Mouse (Mus musculus) kidney, adult 18-20 months (tissue): ENCODE data around the gene Gm973.
"Not testable (repeated sequence)": the region's sequence is repeated elsewhere in the genome, so short reads cannot be mapped to it uniquely, and the experiment has no call there.

Experiments
- DNase-seq: peaks from one replicate; pipeline ENCODE4 v3.0.0; 2021

Gene Gm973

GRCm38 (mm10) chr1:59593622-59594035 lies 77.6 kb downstream of the Gm973 start:
- DNase-seq: no peak

- no peak for DNase-seq
Measured at GRCm38 (mm10) chr1:59594586-59595266, 78.7 kb downstream of the Gm973 start.

- no peak for DNase-seq
Measured at GRCm38 (mm10) chr1:59595609-59596008, 79.5 kb downstream of the Gm973 start.

- no peak for DNase-seq
Measured at GRCm38 (mm10) chr1:59602531-59603416, 86.7 kb downstream of the Gm973 start.

- no peak for DNase-seq
Measured at GRCm38 (mm10) chr1:59603417-59603712, 87.3 kb downstream of the Gm973 start.

GRCm38 (mm10) chr1:59603893-59604292 lies 87.8 kb downstream of the Gm973 start:
- no peak for DNase-seq

GRCm38 (mm10) chr1:59606479-59606878 lies 90.4 kb downstream of the Gm973 start:
- DNase-seq: no peak

GRCm38 (mm10) chr1:59607071-59607470 lies 91.0 kb downstream of the Gm973 start:
- no peak for DNase-seq

- DNase-seq: no peak
Measured at GRCm38 (mm10) chr1:59608125-59608762, 92.2 kb downstream of the Gm973 start.

GRCm38 (mm10) chr1:59608920-59609319 lies 92.9 kb downstream of the Gm973 start:
- no peak for DNase-seq

- no peak for DNase-seq
Measured at GRCm38 (mm10) chr1:59609458-59609857, 93.4 kb downstream of the Gm973 start.

- peak; percentile 45 for DNase-seq
Measured at GRCm38 (mm10) chr1:59609896-59610295, 93.8 kb downstream of the Gm973 start.

- no peak for DNase-seq
Measured at GRCm38 (mm10) chr1:59610929-59611328, 94.9 kb downstream of the Gm973 start.

GRCm38 (mm10) chr1:59613795-59614194 lies 97.7 kb downstream of the Gm973 start:
- peak; percentile 38 for DNase-seq

- DNase-seq: no peak
Measured at GRCm38 (mm10) chr1:59615021-59615420, 99.0 kb downstream of the Gm973 start.

- no peak for DNase-seq
Measured at GRCm38 (mm10) chr1:59619201-59619600, 103.1 kb downstream of the Gm973 start.

GRCm38 (mm10) chr1:59623325-59624017 lies 107.4 kb downstream of the Gm973 start:
- peak; percentile 66 for DNase-seq

GRCm38 (mm10) chr1:59625410-59625809 lies 109.3 kb downstream of the Gm973 start:
- DNase-seq: peak; percentile 28

GRCm38 (mm10) chr1:59629194-59629593 lies 113.1 kb downstream of the Gm973 start:
- DNase-seq: no peak

GRCm38 (mm10) chr1:59630356-59630755 lies 114.3 kb downstream of the Gm973 start:
- not testable (repeated sequence) for DNase-seq

- DNase-seq: no peak
Measured at GRCm38 (mm10) chr1:59631986-59632659, 116.1 kb downstream of the Gm973 start.

GRCm38 (mm10) chr1:59633056-59633455 lies 117.0 kb downstream of the Gm973 start:
- DNase-seq: no peak

- no peak for DNase-seq
Measured at GRCm38 (mm10) chr1:59636349-59636748, 120.3 kb downstream of the Gm973 start.
